Mouse (Mus musculus): ENCODE measurements at regions not wholly inside any gene's neighbourhood (a gene's known extent, or its start where the extent isn't known, plus 50 kb on each side); places are given as distances from the start of the nearest gene placed in this dataset.
A peak's percentile ranks its signal among the peaks of the same experiment; 100 is the strongest.

GRCm38 (mm10) chr5:139598715-139599114 is 55.4 kb downstream of the Uncx start:
- peak overlapping the region; percentile 12; the same call in 1 of the 2 replicates for H3K4me3 ChIP-seq (replicated peaks; ENCODE audit: low read length)
- 18% methylated on average over 4 of the region's 4 CpGs for WGBS
- no peak for ATAC-seq (ENCODE audit: insufficient read depth, low FRiP score)
- H3K36me3 ChIP-seq (ENCODE audit: control insufficient read depth, insufficient read depth, low read length) = no peaks in the 10 kb centered on the region
- H3K9me3 ChIP-seq (replicated peaks; ENCODE audit: control insufficient read depth, low read length) = no peaks in the 10 kb centered on the region
- H3K27ac ChIP-seq (ENCODE audit: low read length) = peak overlapping the region; percentile 55
- peaks cover 23% of the 10 kb centered on the region for H3K27me3 ChIP-seq (ENCODE audit: control insufficient read depth, insufficient read depth, low read length)
- peaks cover 15% of the 10 kb centered on the region for H3K4me1 ChIP-seq (ENCODE audit: control insufficient read depth, insufficient read depth, low read length)
- peak overlapping the region; percentile 48 for H3K4me2 ChIP-seq (ENCODE audit: low read depth, low read length)
- H3K9ac ChIP-seq (ENCODE audit: low read length) = peak overlapping the region; percentile 37; the same call in 1 of the 2 replicates

GRCm38 (mm10) chr5:139599191-139599937 is 56.1 kb downstream of the Uncx start:
- Histone ChIP-seq H3K9me3 (replicated peaks; ENCODE audit: control insufficient read depth, low read length) (no peaks in the 10 kb centered on the region), H3K27ac (ENCODE audit: low read length) (peak overlapping the region; percentile 77), H3K9ac (ENCODE audit: low read length) (peak overlapping the region; percentile 56), H3K27me3 (ENCODE audit: control insufficient read depth, insufficient read depth, low read length) (peaks cover 21% of the 10 kb centered on the region), H3K4me2 (ENCODE audit: low read depth, low read length) (peak overlapping the region; percentile 48), H3K36me3 (ENCODE audit: control insufficient read depth, insufficient read depth, low read length) (no peaks in the 10 kb centered on the region), H3K4me3 (replicated peaks; ENCODE audit: low read length) (peak overlapping the region; percentile 31), H3K4me1 (ENCODE audit: control insufficient read depth, insufficient read depth, low read length) (peaks cover 15% of the 10 kb centered on the region)
- peak; percentile 75 for ATAC-seq (ENCODE audit: insufficient read depth, low FRiP score)
- 3% methylated on average over 25 of the region's 25 CpGs for WGBS

GRCm38 (mm10) chr5:139600213-139600612 is 56.9 kb downstream of the Uncx start:
- Histone ChIP-seq H3K4me3 (replicated peaks; ENCODE audit: low read length) (no peak overlapping the region), H3K27ac (ENCODE audit: low read length) (no peak overlapping the region), H3K4me2 (ENCODE audit: low read depth, low read length) (peak overlapping the region; percentile 48), H3K36me3 (ENCODE audit: control insufficient read depth, insufficient read depth, low read length) (no peaks in the 10 kb centered on the region), H3K9me3 (replicated peaks; ENCODE audit: control insufficient read depth, low read length) (no peaks in the 10 kb centered on the region), H3K9ac (ENCODE audit: low read length) (no peak overlapping the region), H3K27me3 (ENCODE audit: control insufficient read depth, insufficient read depth, low read length) (peaks cover 19% of the 10 kb centered on the region), H3K4me1 (ENCODE audit: control insufficient read depth, insufficient read depth, low read length) (peaks cover 15% of the 10 kb centered on the region)
- no peak for ATAC-seq (ENCODE audit: insufficient read depth, low FRiP score)
- WGBS = 10% methylated on average over 15 of the region's 15 CpGs

GRCm38 (mm10) chr5:139602860-139603259 is 59.6 kb downstream of the Uncx start:
- H3K9me3 ChIP-seq (replicated peaks; ENCODE audit: control insufficient read depth, low read length) = no peaks in the 10 kb centered on the region
- no peak overlapping the region for H3K4me3 ChIP-seq (replicated peaks; ENCODE audit: low read length)
- H3K27me3 ChIP-seq (ENCODE audit: control insufficient read depth, insufficient read depth, low read length) = peaks cover 19% of the 10 kb centered on the region
- ATAC-seq (ENCODE audit: insufficient read depth, low FRiP score) = no peak
- no peak overlapping the region for H3K9ac ChIP-seq (ENCODE audit: low read length)
- H3K4me2 ChIP-seq (ENCODE audit: low read depth, low read length) = no peak overlapping the region
- no peak overlapping the region for H3K27ac ChIP-seq (ENCODE audit: low read length)
- 72% methylated on average over 4 of the region's 4 CpGs for WGBS
- H3K36me3 ChIP-seq (ENCODE audit: control insufficient read depth, insufficient read depth, low read length) = no peaks in the 10 kb centered on the region
- H3K4me1 ChIP-seq (ENCODE audit: control insufficient read depth, insufficient read depth, low read length) = peaks cover 15% of the 10 kb centered on the region

GRCm38 (mm10) chr5:139603535-139603934 is 60.2 kb downstream of the Uncx start:
- H3K27me3 ChIP-seq (ENCODE audit: control insufficient read depth, insufficient read depth, low read length) = peaks cover 19% of the 10 kb centered on the region

GRCm38 (mm10) chr5:139604327-139604726 is 61.0 kb downstream of the Uncx start:
- Histone ChIP-seq H3K36me3 (ENCODE audit: control insufficient read depth, insufficient read depth, low read length) (no peaks in the 10 kb centered on the region), H3K27ac (ENCODE audit: low read length) (no peak overlapping the region), H3K4me2 (ENCODE audit: low read depth, low read length) (no peak overlapping the region), H3K9me3 (replicated peaks; ENCODE audit: control insufficient read depth, low read length) (no peaks in the 10 kb centered on the region), H3K4me3 (replicated peaks; ENCODE audit: low read length) (no peak overlapping the region), H3K9ac (ENCODE audit: low read length) (no peak overlapping the region), H3K27me3 (ENCODE audit: control insufficient read depth, insufficient read depth, low read length) (peaks cover 12% of the 10 kb centered on the region; the same call in 1 of the 2 replicates), H3K4me1 (ENCODE audit: control insufficient read depth, insufficient read depth, low read length) (peaks cover 4% of the 10 kb centered on the region)
- 53% methylated on average over 4 of the region's 4 CpGs for WGBS
- no peak for ATAC-seq (ENCODE audit: insufficient read depth, low FRiP score)

More at GRCm38 (mm10) chr5:139603535-139603934, 60.2 kb downstream of the Uncx start:
- Histone ChIP-seq H3K4me2 (ENCODE audit: low read depth, low read length) (no peak overlapping the region), H3K27ac (ENCODE audit: low read length) (no peak overlapping the region), H3K4me3 (replicated peaks; ENCODE audit: low read length) (no peak overlapping the region), H3K9me3 (replicated peaks; ENCODE audit: control insufficient read depth, low read length) (no peaks in the 10 kb centered on the region), H3K36me3 (ENCODE audit: control insufficient read depth, insufficient read depth, low read length) (no peaks in the 10 kb centered on the region), H3K4me1 (ENCODE audit: control insufficient read depth, insufficient read depth, low read length) (peaks cover 12% of the 10 kb centered on the region), H3K9ac (ENCODE audit: low read length) (no peak overlapping the region)
- 40% methylated on average over 4 of the region's 4 CpGs for WGBS
- ATAC-seq (ENCODE audit: insufficient read depth, low FRiP score) = no peak

GRCm38 (mm10) chr5:139610610-139611520 is 67.6 kb downstream of the Uncx start:
- Histone ChIP-seq H3K4me1 (ENCODE audit: control insufficient read depth, insufficient read depth, low read length) (no peaks in the 10 kb centered on the region), H3K4me3 (replicated peaks; ENCODE audit: low read length) (no peak overlapping the region), H3K9ac (ENCODE audit: low read length) (no peak overlapping the region), H3K4me2 (ENCODE audit: low read depth, low read length) (no peak overlapping the region), H3K36me3 (ENCODE audit: control insufficient read depth, insufficient read depth, low read length) (no peaks in the 10 kb centered on the region), H3K27me3 (ENCODE audit: control insufficient read depth, insufficient read depth, low read length) (no peaks in the 10 kb centered on the region; the same call in 1 of the 2 replicates), H3K27ac (ENCODE audit: low read length) (no peak overlapping the region), H3K9me3 (replicated peaks; ENCODE audit: control insufficient read depth, low read length) (no peaks in the 10 kb centered on the region)
- no peak for ATAC-seq (ENCODE audit: insufficient read depth, low FRiP score)
- WGBS = 78% methylated on average over 28 of the region's 28 CpGs

GRCm38 (mm10) chr5:139612224-139612623 is 68.9 kb downstream of the Uncx start:
- H3K4me1 ChIP-seq (ENCODE audit: control insufficient read depth, insufficient read depth, low read length) = no peaks in the 10 kb centered on the region
- no peaks in the 10 kb centered on the region for H3K9me3 ChIP-seq (replicated peaks; ENCODE audit: control insufficient read depth, low read length)
- no peak overlapping the region for H3K4me3 ChIP-seq (replicated peaks; ENCODE audit: low read length)
- no peak overlapping the region for H3K9ac ChIP-seq (ENCODE audit: low read length)
- no peak overlapping the region for H3K4me2 ChIP-seq (ENCODE audit: low read depth, low read length)
- WGBS = 67% methylated on average over 5 of the region's 5 CpGs
- no peaks in the 10 kb centered on the region for H3K36me3 ChIP-seq (ENCODE audit: control insufficient read depth, insufficient read depth, low read length)
- no peaks in the 10 kb centered on the region; the same call in 1 of the 2 replicates for H3K27me3 ChIP-seq (ENCODE audit: control insufficient read depth, insufficient read depth, low read length)
- H3K27ac ChIP-seq (ENCODE audit: low read length) = no peak overlapping the region
- ATAC-seq (ENCODE audit: insufficient read depth, low FRiP score) = no peak

GRCm38 (mm10) chr5:139612676-139613075 is 69.4 kb downstream of the Uncx start:
- Histone ChIP-seq H3K4me3 (replicated peaks; ENCODE audit: low read length) (no peak overlapping the region), H3K27ac (ENCODE audit: low read length) (no peak overlapping the region), H3K4me1 (ENCODE audit: control insufficient read depth, insufficient read depth, low read length) (no peaks in the 10 kb centered on the region), H3K27me3 (ENCODE audit: control insufficient read depth, insufficient read depth, low read length) (no peaks in the 10 kb centered on the region; the same call in 1 of the 2 replicates), H3K9me3 (replicated peaks; ENCODE audit: control insufficient read depth, low read length) (no peaks in the 10 kb centered on the region), H3K9ac (ENCODE audit: low read length) (no peak overlapping the region), H3K4me2 (ENCODE audit: low read depth, low read length) (no peak overlapping the region), H3K36me3 (ENCODE audit: control insufficient read depth, insufficient read depth, low read length) (no peaks in the 10 kb centered on the region)
- 73% methylated on average over 6 of the region's 6 CpGs for WGBS
- no peak for ATAC-seq (ENCODE audit: insufficient read depth, low FRiP score)

Data from stomach, embryonic 16.5 days (tissue).